11 mouse cellular contexts compared by ENCODE assay signal in the genomic region with DNA sequence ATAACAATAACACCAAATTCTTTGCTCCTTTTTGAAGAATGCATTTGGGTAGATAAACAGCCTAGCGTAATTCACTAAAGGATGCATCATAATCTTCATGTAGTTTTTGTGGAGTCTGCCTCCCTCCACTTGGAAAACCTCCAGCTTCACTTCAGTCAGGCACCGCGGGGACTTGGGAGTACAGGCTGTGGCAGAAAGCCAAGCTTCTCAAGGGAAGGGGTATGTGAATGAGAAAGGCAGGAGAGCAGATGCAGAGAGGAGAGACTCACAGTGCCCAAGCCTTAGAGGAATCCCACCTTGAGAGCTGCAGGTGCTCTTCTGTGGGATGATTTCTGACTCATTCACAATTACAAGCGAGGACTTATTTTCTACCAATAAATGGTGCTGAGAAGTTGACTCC. TPM values are rescaled to one million over a fixed set of nuclear protein-coding genes. Genes with fewer than 3 reads are reported as not detected.
DNase-seq lines count a peak whose midpoint lies in the region; ATAC-seq lines count a peak whose summit lies in the region.
"Had no signal": no experiment of that assay in that cellular context is flagged by ENCODE, and none has a peak within 500 bp of the region (broad histone marks: within the 10 kb centered on the region; RNA-seq: fewer than 3 reads in every experiment).

No protein-coding gene starts in this region.

- no peak overlapping the region for H3K9ac ChIP-seq in forebrain, embryonic 15.5 days (replicated peaks)
- H3K9ac ChIP-seq in forebrain, embryonic 12.5 days, result no peak overlapping the region

- H3K27ac ChIP-seq in forebrain, embryonic 15.5 days (replicated peaks), result no peak overlapping the region
- no peak overlapping the region for H3K27ac ChIP-seq in forebrain, embryonic 12.5 days

- no peaks in the 10 kb centered on the region for H3K9me3 ChIP-seq in forebrain, embryonic 15.5 days
- no peaks in the 10 kb centered on the region for H3K9me3 ChIP-seq in forebrain, embryonic 12.5 days

- H3K4me1 ChIP-seq in forebrain, embryonic 15.5 days, result peaks cover 7% of the 10 kb centered on the region; the same call in 1 of the 2 replicates
- H3K4me1 ChIP-seq in forebrain, embryonic 12.5 days, result no peaks in the 10 kb centered on the region

- WGBS in forebrain, embryonic 15.5 days, result 37% methylated on average over 4 of the region's 4 CpGs
- WGBS in forebrain, embryonic 12.5 days, result 85% methylated on average over 4 of the region's 4 CpGs

- H3K27me3 ChIP-seq in forebrain, embryonic 15.5 days, result no peaks in the 10 kb centered on the region
- no peaks in the 10 kb centered on the region for H3K27me3 ChIP-seq in forebrain, embryonic 12.5 days

- H3K4me3 ChIP-seq in forebrain, embryonic 15.5 days, result no peak overlapping the region
- H3K4me3 ChIP-seq in forebrain, embryonic 12.5 days (replicated peaks), result no peak overlapping the region
- H3K4me3 ChIP-seq: erythroblast, embryonic 14.5 days had no signal

- peak; percentile 84 for ATAC-seq in forebrain, embryonic 15.5 days (replicated peaks)
- ATAC-seq in forebrain, embryonic 12.5 days (ENCODE audit: low FRiP score), result no peak

- H3K4me2 ChIP-seq in forebrain, embryonic 15.5 days (replicated peaks), result no peak overlapping the region
- no peak overlapping the region for H3K4me2 ChIP-seq in forebrain, embryonic 12.5 days
- H3K4me2 ChIP-seq: liver, embryonic 11.5 days had no signal

- H3K36me3 ChIP-seq in forebrain, embryonic 15.5 days, result no peaks in the 10 kb centered on the region
- H3K36me3 ChIP-seq in forebrain, embryonic 12.5 days (replicated peaks), result no peaks in the 10 kb centered on the region

- DNase-seq in kidney, postnatal 14 days, result peak; percentile 12
- DNase-seq in kidney, adult 11 months, result no peak
- DNase-seq in brain, adult 2 months (ENCODE audit: low read depth, low spot score), result peak; percentile 90
- peak; percentile 64 to 78 for DNase-seq in cerebellum, postnatal 25 days
- DNase-seq in spleen, postnatal 4 days (ENCODE audit: low spot score in 2 of 2), result no peak
- DNase-seq in embryo, embryonic 10.5 days (ENCODE audit: low spot score), result no peak
- DNase-seq: thymus, postnatal 14 days had no signal

RNA-seq across cellular contexts. Expression of gene Unc13c, which starts 33.9 kb away (rescaled TPM):
- polyA plus RNA-seq in forebrain, embryonic 15.5 days (2015; fragmentation: Nextera tagmentation; extraction: Ambion mirVana), result 1.5 and 1.6 TPM in 2 replicates
- polyA plus RNA-seq in forebrain, embryonic 12.5 days (2016; fragmentation: Nextera tagmentation; extraction: Ambion mirVana), result 0.46 and 0.81 TPM in 2 replicates
- polyA plus RNA-seq: erythroblast, embryonic 14.5 days had no signal

Comparison
In these comparisons a context has a peak if more than half of its experiments do, and no peak if none do; other contexts are left out.
1. DNase-seq: peak in kidney, postnatal 14 days (single experiment), brain, adult 2 months (single experiment) and cerebellum, postnatal 25 days (2 of 2); none in kidney, adult 11 months (single experiment), spleen, postnatal 4 days (0 of 2) and embryo, embryonic 10.5 days (single experiment).